Mouse (Mus musculus) lung, postnatal 0 days (tissue): ENCODE measurements around the gene Tigar. TPM values are rescaled to one million over a fixed set of nuclear protein-coding genes. Genes with fewer than 3 reads are reported as not detected.

Source experiments
- ATAC-seq: fragments of 200-750 bp; cut with Nextera tagmentation; 2 replicates; pipeline ENCODE4 v1.8.0; 2017; ENCODE audit warnings: moderate library complexity
- DNase-seq: peaks from one replicate; pipeline ENCODE4 v3.0.0-alpha.2; 2016; ENCODE audit warnings: low spot score
- H3K27ac ChIP-seq: fragments of 300-500 bp; sonication (generic); 2 replicates; pipeline ENCODE4 v1.5.1; 2014; ENCODE audit warnings: antibody characterized with exemption, mild to moderate bottlenecking, low read length, mixed read lengths
- H3K27me3 ChIP-seq: fragments of 300-500 bp; sonication (generic); replicated peaks from 2 replicates; pipeline ENCODE4 v1.6.1; 2014; ENCODE audit warnings: low read length, mixed read lengths; ENCODE audit not compliant: insufficient read depth
- H3K36me3 ChIP-seq: fragments of 300-500 bp; sonication (generic); 2 replicates; pipeline ENCODE4 v1.6.1; 2014; ENCODE audit warnings: low read length, mixed read lengths; ENCODE audit not compliant: insufficient read depth
- H3K4me1 ChIP-seq: fragments of 300-500 bp; sonication (generic); 2 replicates; pipeline ENCODE4 v1.6.1; 2014; ENCODE audit warnings: antibody characterized with exemption, low read depth, low read length, mixed read lengths; ENCODE audit not compliant: insufficient read depth
- H3K4me2 ChIP-seq: fragments of 300-500 bp; sonication (generic); replicated peaks from 2 replicates; pipeline ENCODE4 v1.6.1; 2014; ENCODE audit warnings: low read depth, mild to moderate bottlenecking, low read length, moderate library complexity, mixed read lengths
- H3K4me3 ChIP-seq: fragments of 300-500 bp; sonication (generic); 2 replicates; pipeline ENCODE4 v1.5.1; 2014; ENCODE audit warnings: low read depth, low read length
- H3K9ac ChIP-seq: fragments of 300-500 bp; sonication (generic); replicated peaks from 2 replicates; pipeline ENCODE4 v1.6.1; 2014; ENCODE audit warnings: low read depth, mild to moderate bottlenecking
- H3K9me3 ChIP-seq: fragments of 300-500 bp; sonication (generic); 2 replicates; pipeline ENCODE4 v1.6.1; 2016; ENCODE audit warnings: low read length, mixed read lengths
- CTCF ChIP-seq: IDR thresholded peaks from 2 replicates; pipeline ENCODE4 v1.5.1; 2016; ENCODE audit warnings: antibody characterized with exemption, mild to moderate bottlenecking
- EP300 ChIP-seq: IDR thresholded peaks from 2 replicates; pipeline ENCODE4 v1.6.1; 2016; ENCODE audit warnings: antibody characterized with exemption, mild to moderate bottlenecking, control low read depth
- WGBS: fragments of 180-500 bp; shearing (Covaris S2); extraction: QIAGEN DNeasy Blood & Tissue Kit; methylation state at CpG from one replicate; pipeline ENCODE4 v1.1.7; 2014; 5-methylcytosine and 5-hydroxymethylcytosine counted together
- polyA plus RNA-seq: library from polyadenylated mRNA; unstranded; fragments of >200 nt; fragmentation: Nextera tagmentation; extraction: Ambion mirVana; gene quantifications from 2 replicates; pipeline ENCODE4 v1.2.1, GENCODE M21; 2015

The Tigar gene
- polyA plus RNA-seq, 1 experiment from 2014 or later, result 1.9 TPM

- Histone ChIP-seq H3K27me3 (no peaks in the 10 kb centered on the region), H3K27ac (no peak overlapping the region), H3K9ac (no peak overlapping the region), H3K4me3 (no peak overlapping the region), H3K4me2 (no peak overlapping the region), H3K36me3 (no peaks in the 10 kb centered on the region), H3K9me3 (no peaks in the 10 kb centered on the region), H3K4me1 (no peaks in the 10 kb centered on the region)
- DNase-seq (no peak), ATAC-seq (no peak)
- 91% methylated on average over 14 of the region's 14 CpGs for WGBS
- TF ChIP-seq EP300 (no peak), CTCF (no peak)
Measured at GRCm38 (mm10) chr6:127129659-127130058, 20.3 kb upstream of the Tigar start.

- TF ChIP-seq EP300, result no peak
- TF ChIP-seq CTCF, result no peak
- WGBS, result 80% methylated on average over 7 of the region's 7 CpGs
- Histone ChIP-seq H3K4me3 (no peak overlapping the region), H3K27ac (no peak overlapping the region), H3K9me3 (no peaks in the 10 kb centered on the region), H3K4me2 (no peak overlapping the region), H3K4me1 (no peaks in the 10 kb centered on the region), H3K27me3 (no peaks in the 10 kb centered on the region), H3K36me3 (no peaks in the 10 kb centered on the region), H3K9ac (no peak overlapping the region)
- DNase-seq (no peak), ATAC-seq (no peak)
Measured at GRCm38 (mm10) chr6:127123506-127123905, 14.1 kb upstream of the Tigar start.

DNA sequence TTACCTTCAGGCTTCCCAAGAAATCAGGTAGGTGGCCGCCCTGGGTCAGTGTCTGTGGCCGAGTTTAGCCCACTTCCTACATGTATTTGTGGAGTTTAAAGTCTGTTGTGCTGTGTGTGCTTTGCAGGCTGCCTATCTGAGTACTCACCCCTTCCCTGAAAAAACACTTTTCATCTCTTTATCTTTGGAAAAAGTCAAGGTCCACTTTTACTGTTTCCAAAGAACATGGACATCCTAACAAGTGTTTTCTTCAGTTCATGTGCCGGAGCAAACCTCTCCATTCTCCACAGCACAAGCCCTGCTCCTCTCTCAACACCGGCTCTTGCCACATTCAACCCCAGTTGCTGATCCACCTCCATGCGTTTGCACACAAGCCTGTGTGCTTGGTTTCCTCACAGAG, 13.6 kb upstream of the Tigar start:
- WGBS, result 74% methylated on average over 5 of the region's 5 CpGs
- no peak for ATAC-seq
- H3K36me3 ChIP-seq, result no peaks in the 10 kb centered on the region

DNA sequence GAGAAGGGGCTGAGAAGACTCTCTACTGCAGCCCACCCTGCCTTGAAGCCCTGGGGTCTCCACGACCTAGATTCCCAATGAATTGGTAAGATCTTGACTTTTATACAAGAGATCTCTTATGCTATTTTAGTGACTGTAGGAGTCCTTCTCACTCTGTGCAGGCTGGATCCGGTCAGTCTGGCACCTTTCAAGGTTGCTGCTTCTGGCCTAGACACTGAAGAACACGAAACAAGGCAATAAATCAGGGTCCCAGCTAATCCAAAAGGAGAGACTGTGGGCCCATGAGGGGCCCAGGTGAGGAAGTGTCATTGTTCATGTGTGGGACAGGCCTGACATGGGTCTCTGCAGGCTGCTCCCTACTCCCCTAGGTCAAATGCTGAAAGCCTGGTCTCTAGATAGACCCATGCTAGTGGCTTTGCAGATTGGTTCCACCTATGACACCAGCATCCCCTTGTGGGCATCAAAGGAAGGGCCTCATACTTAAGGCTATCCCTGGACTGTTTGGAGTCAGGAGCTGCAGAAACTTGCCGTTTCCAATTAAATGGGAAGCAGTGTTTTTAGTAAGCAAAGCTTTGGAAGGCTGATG, 13.0 kb upstream of the Tigar start:
- Histone ChIP-seq H3K4me1 (no peaks in the 10 kb centered on the region), H3K9ac (no peak overlapping the region), H3K4me3 (no peak overlapping the region), H3K27ac (no peak overlapping the region), H3K9me3 (no peaks in the 10 kb centered on the region), H3K27me3 (no peaks in the 10 kb centered on the region), H3K36me3 (no peaks in the 10 kb centered on the region), H3K4me2 (no peak overlapping the region)
- ATAC-seq (no peak), DNase-seq (no peak)
- 65% methylated on average over 4 of the region's 4 CpGs for WGBS
- TF ChIP-seq CTCF (peak; percentile 78), EP300 (no peak)

More for the DNA sequence above, 13.6 kb upstream of the Tigar start:
- TF ChIP-seq CTCF (no peak), EP300 (no peak)
- Histone ChIP-seq H3K27ac (no peak overlapping the region), H3K27me3 (no peaks in the 10 kb centered on the region), H3K9ac (no peak overlapping the region), H3K4me3 (no peak overlapping the region), H3K4me2 (no peak overlapping the region), H3K9me3 (no peaks in the 10 kb centered on the region), H3K4me1 (no peaks in the 10 kb centered on the region)
- no peak for DNase-seq

DNA sequence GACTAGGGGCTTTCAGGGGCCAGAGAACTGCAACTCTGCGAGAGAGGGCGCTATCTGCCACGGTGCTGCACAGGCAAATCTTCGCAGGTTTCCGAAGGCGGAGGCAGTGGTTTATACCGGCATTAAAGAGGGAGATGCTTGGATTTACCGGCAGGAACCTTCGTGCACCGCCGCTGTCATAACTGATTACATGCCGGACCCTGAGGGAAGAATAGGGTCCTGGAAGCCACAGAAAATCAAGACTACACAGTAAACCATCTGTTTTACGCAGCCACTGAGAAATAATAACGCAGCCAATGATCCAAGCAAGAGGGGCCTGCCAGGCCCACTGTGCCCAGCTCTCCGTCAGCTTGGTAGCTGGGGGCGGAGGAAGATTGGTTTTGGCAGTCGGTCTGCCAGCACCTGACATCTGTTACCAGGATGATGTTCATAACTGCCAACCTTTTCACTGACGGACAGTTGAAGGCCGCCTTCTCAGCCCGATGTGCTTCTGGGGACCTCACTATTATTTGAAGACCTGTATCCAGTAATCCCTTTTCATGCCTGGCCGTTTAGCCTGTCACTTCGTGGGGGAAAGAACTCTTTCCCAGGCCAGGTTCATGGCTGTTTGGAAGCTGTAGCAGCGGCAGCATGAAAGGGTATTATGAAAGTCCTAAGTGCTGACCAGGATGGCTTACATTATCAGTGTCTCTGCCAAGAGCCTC, 5.5 kb upstream of the Tigar start:
- WGBS, result 65% methylated on average over 23 of the region's 23 CpGs
- no peak for DNase-seq
- no peaks in the 10 kb centered on the region for H3K9me3 ChIP-seq

DNA sequence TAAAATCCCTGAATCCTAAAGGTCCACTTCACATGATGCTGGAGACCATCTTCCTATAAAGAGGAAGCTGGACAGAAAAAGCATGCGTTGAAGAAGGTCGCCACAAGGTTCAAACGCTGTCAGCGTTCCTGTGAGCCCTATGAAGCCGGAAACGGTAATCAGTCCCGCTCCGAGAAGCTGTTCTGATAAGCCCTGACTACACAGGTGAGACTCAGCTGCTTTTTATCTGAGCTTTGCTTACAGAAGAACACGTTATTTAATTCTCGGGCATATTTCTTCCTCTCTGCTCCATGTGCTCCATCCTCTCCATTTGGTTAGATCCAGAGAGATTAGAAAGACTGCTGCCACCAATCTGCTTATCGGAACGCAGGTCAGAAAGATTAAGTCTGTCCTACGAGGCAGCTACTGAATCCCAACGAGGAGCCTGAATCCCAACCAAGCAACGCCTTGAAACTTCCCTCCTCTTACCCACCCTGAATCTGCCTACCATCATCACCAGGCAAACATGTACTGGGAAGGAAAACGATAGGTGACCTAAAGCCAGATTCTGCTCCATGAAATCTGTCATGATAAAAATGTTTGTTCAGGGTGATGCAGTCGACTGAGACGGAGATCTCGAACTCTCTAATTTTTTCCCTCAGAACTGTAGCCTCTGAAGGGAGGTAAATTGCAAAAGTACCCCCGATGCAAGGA, 843 bp downstream of the Tigar start:
- H3K27ac ChIP-seq, result no peak overlapping the region
- peak overlapping the region; percentile 43 for H3K4me3 ChIP-seq
- peak overlapping the region; percentile 75 for H3K4me2 ChIP-seq
- no peaks in the 10 kb centered on the region for H3K4me1 ChIP-seq
- no peaks in the 10 kb centered on the region for H3K9me3 ChIP-seq
- H3K9ac ChIP-seq, result peak overlapping the region; percentile 19; the same call in 1 of the 2 replicates
- TF ChIP-seq EP300 (no peak), CTCF (no peak)
- H3K36me3 ChIP-seq, result no peaks in the 10 kb centered on the region
- ATAC-seq (no peak), DNase-seq (no peak)
- WGBS, result 17% methylated on average over 20 of the region's 20 CpGs
- no peaks in the 10 kb centered on the region for H3K27me3 ChIP-seq

More for the DNA sequence above, 5.5 kb upstream of the Tigar start:
- no peak for TF ChIP-seq CTCF
- TF ChIP-seq EP300, result no peak
- Histone ChIP-seq H3K36me3 (no peaks in the 10 kb centered on the region), H3K27me3 (no peaks in the 10 kb centered on the region), H3K27ac (no peak overlapping the region), H3K4me3 (no peak overlapping the region), H3K9ac (no peak overlapping the region), H3K4me2 (no peak overlapping the region), H3K4me1 (no peaks in the 10 kb centered on the region)
- no peak for ATAC-seq
